Mouse (Mus musculus): Measurements from ENCODE around the gene Ms4a6c.
"Not testable (repeated sequence)": the region's sequence is repeated elsewhere in the genome, so short reads cannot be mapped to it uniquely, and the experiment has no call there.

The Ms4a6c gene

GRCm38 (mm10) chr19:11501326-11501725 is 32.2 kb downstream of the Ms4a6c start:
- DNase-seq (ENCODE audit: inconsistent ontology term) = no peak

- no peak for DNase-seq (ENCODE audit: inconsistent ontology term)
These were observed 35.7 kb downstream of the Ms4a6c start for GRCm38 (mm10) chr19:11504857-11505256.

- DNase-seq (ENCODE audit: inconsistent ontology term) = no peak
These were observed 44.3 kb downstream of the Ms4a6c start for GRCm38 (mm10) chr19:11513458-11513857.

GRCm38 (mm10) chr19:11516246-11516645 is 47.1 kb downstream of the Ms4a6c start, which contains the start of gene Ms4a6b:
Gene Ms4a6b, plus strand, starts transcription at chr19:11516512.
- DNase-seq (ENCODE audit: inconsistent ontology term) = no peak

- DNase-seq (ENCODE audit: inconsistent ontology term) = no peak
These were observed 47.7 kb downstream of the Ms4a6c start for GRCm38 (mm10) chr19:11516845-11517244.

DNA sequence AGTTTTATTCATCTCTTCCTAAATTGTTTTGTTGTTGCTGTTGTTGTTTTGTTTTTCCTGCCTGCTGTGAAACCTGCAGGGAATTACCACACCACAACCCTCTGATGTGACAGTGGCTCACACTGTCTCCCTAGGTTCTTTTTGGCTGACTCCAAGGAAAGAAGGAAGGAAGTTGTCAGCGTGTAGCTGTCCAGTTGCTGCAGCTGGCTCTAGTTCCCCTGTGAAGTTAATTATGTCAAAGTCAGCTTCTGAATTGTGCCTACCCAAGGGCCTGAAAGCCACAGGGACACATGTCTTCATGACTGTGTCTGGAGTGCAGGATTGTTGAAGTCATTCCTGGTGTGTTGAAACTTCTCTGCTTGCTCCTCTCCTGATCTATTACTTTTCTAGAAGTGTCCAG is 48.2 kb downstream of the Ms4a6c start:
- not testable (repeated sequence) for DNase-seq (ENCODE audit: inconsistent ontology term)

DNA sequence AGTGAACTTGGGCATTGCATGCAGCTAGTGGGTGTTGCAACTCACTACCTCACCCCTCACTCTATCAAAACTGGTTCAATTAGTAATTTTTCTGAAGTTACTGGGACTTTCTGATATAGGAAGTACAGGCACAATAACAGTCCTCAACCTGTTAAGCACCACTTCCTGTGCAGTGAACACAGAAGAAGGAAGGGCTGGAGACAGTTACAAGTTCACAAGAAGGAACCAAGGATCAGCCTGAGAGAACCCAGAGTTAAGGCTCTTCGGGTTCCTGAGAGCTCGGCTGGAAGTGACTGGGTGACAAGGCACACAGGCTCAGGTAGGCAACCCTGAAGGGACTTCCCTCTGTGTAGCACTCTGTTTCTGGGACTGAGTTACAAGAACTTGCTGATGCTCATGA is 49.2 kb downstream of the Ms4a6c start:
- DNase-seq (ENCODE audit: inconsistent ontology term) = not testable (repeated sequence)

DNA sequence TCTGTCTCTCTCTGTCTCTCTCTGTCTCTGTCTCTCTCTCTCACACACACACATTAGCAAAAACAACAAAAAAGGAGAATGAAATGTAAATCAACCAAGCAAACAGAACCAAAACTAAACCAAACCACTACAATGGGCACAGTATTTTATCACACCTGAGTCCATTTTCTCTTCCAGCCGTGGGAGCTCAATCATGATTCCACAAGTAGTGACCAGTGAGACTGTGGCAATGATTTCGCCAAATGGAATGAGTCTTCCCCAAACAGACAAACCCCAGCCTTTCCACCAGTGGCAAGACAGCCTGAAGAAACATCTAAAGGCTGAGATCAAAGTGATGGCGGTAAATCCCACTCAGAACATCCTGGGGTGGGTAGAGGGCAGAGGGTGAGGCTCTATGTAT is 51.0 kb downstream of the Ms4a6c start:
- no peak for DNase-seq (ENCODE audit: inconsistent ontology term)
